ENCODE assay signal across 25 mouse cellular contexts in genomic region chr15:91457202-91457601, GRCm38 (mm10).
"Had no signal": no experiment of that assay in that cellular context is flagged by ENCODE, and none has a peak within 500 bp of the region (broad histone marks: within the 10 kb centered on the region; RNA-seq: fewer than 3 reads in every experiment).

No protein-coding gene starts in this region.

- H3K27me3 ChIP-seq: heart, embryonic 13.5 days; heart, embryonic 15.5 days; hindbrain, embryonic 13.5 days; hindbrain, embryonic 15.5 days; limb, embryonic 12.5 days; liver, embryonic 13.5 days; liver, embryonic 15.5 days had no signal

- DNase-seq: forebrain, postnatal 0 days; gastrocnemius, postnatal 14 days; gastrocnemius, postnatal 36 days; heart, adult 11 months; heart, adult 2 months; heart, postnatal 14 days; heart, postnatal 36 days; kidney, adult 9 months; kidney, postnatal 14 days; layer of hippocampus, adult 9-11 months; liver; liver, embryonic 13.5 days; liver, postnatal 0 days had no signal

- H3K9me3 ChIP-seq: heart, embryonic 13.5 days; heart, embryonic 15.5 days; hindbrain, embryonic 13.5 days; hindbrain, embryonic 15.5 days; limb, embryonic 10.5 days; limb, embryonic 12.5 days; liver, embryonic 13.5 days; liver, embryonic 15.5 days had no signal

- H3K4me3 ChIP-seq: heart, adult 2 months; heart, embryonic 13.5 days; heart, embryonic 15.5 days; hindbrain, embryonic 13.5 days; hindbrain, embryonic 15.5 days; left cerebral cortex, adult 2 months; limb, embryonic 10.5 days; limb, embryonic 12.5 days; liver, embryonic 13.5 days; liver, embryonic 15.5 days had no signal

- H3K4me1 ChIP-seq: heart, embryonic 15.5 days; limb, embryonic 10.5 days; limb, embryonic 12.5 days; liver, embryonic 13.5 days; liver, embryonic 15.5 days had no signal

- H3K4me2 ChIP-seq: heart, embryonic 11.5 days; heart, embryonic 13.5 days; heart, embryonic 15.5 days; hindbrain, embryonic 13.5 days; hindbrain, embryonic 15.5 days; limb, embryonic 12.5 days; liver, embryonic 11.5 days; liver, embryonic 13.5 days; liver, embryonic 15.5 days had no signal

- ATAC-seq: forebrain, postnatal 0 days; hindbrain, postnatal 0 days; intestine, postnatal 0 days; liver, postnatal 0 days had no signal

- H3K27ac ChIP-seq: heart, adult 2 months; heart, embryonic 13.5 days; heart, embryonic 15.5 days; hindbrain, embryonic 13.5 days; hindbrain, embryonic 15.5 days; hindbrain, postnatal 0 days; left cerebral cortex, adult 2 months; limb, embryonic 10.5 days; limb, embryonic 12.5 days; liver, embryonic 13.5 days; liver, embryonic 15.5 days had no signal

- H3K9ac ChIP-seq: forebrain, postnatal 0 days; heart, embryonic 13.5 days; heart, embryonic 15.5 days; hindbrain, embryonic 13.5 days; hindbrain, embryonic 15.5 days; limb, embryonic 12.5 days; liver, embryonic 13.5 days; liver, embryonic 15.5 days; liver, postnatal 0 days had no signal

- H3K36me3 ChIP-seq: heart, embryonic 13.5 days; heart, embryonic 15.5 days; hindbrain, embryonic 13.5 days; hindbrain, embryonic 15.5 days; limb, embryonic 10.5 days; limb, embryonic 12.5 days; liver, embryonic 13.5 days; liver, embryonic 15.5 days had no signal
